Mouse (Mus musculus) retina, embryonic 14.5 days (tissue): ENCODE results near the gene Gm28510.
"Not testable (repeated sequence)": the region's sequence is repeated elsewhere in the genome, so short reads cannot be mapped to it uniquely, and the experiment has no call there.

ENCODE experiments used
- DNase-seq: peaks from one replicate; pipeline ENCODE4 v3.0.0-alpha.2; 2015; ENCODE audit warnings: low spot score

The Gm28510 gene

GRCm38 (mm10) chrY:10412437-10412836 lies at the start of gene Gm28510:
Gene Gm28510, plus strand, starts transcription at chrY:10412737.
- not testable (repeated sequence) for DNase-seq
